8 mouse cellular contexts compared by ENCODE assay signal in the genomic region with DNA sequence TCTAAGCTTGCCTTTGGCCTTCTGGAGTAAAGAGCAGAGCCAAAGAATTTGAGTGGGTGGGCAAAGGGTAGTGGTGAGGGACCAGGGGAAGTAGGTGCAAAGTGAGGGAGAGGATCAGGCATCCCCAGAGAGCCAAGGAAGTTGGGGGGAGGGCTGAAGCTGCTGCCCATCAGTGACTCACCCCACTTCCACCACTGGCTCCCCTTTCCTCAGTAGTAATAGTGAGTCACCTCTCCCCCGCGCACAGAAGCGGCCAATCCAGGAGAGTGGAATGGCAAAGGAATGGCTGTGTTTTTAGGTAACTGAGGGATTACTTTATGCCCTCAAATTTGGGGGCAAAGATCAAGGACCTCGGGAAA. TPM values are rescaled to one million over a fixed set of nuclear protein-coding genes. Genes with fewer than 3 reads are reported as not detected.
DNase-seq lines count a peak whose midpoint lies in the region; ATAC-seq and TF ChIP-seq lines count a peak whose summit lies in the region.

No protein-coding gene starts in this region.

- peaks cover 32% of the 10 kb centered on the region for H3K36me3 ChIP-seq in C2C12 (ENCODE audit: control insufficient read depth, insufficient read depth)
- no peaks in the 10 kb centered on the region for H3K36me3 ChIP-seq in intestine, embryonic 16.5 days (ENCODE audit: control insufficient read depth, insufficient read depth, low read length)
- no peaks in the 10 kb centered on the region for H3K36me3 ChIP-seq in midbrain, embryonic 16.5 days (ENCODE audit: control insufficient read depth, insufficient read depth, low read length)

- 26% methylated on average over 4 of the region's 4 CpGs for WGBS in intestine, embryonic 16.5 days
- WGBS in midbrain, embryonic 16.5 days = 12% methylated on average over 4 of the region's 4 CpGs

- H3K9me3 ChIP-seq in intestine, embryonic 16.5 days (ENCODE audit: control insufficient read depth, low read length) = no peaks in the 10 kb centered on the region
- H3K9me3 ChIP-seq in midbrain, embryonic 16.5 days (replicated peaks; ENCODE audit: control insufficient read depth, low read length, poor library complexity, severe bottlenecking) = no peaks in the 10 kb centered on the region

- H3K4me3 ChIP-seq in C2C12 (ENCODE audit: insufficient read depth, poor library complexity, severe bottlenecking) = peak overlapping the region; percentile 100
- H3K4me3 ChIP-seq in intestine, embryonic 16.5 days (ENCODE audit: low read length) = peak overlapping the region; percentile 76
- peak overlapping the region; percentile 57 for H3K4me3 ChIP-seq in midbrain, embryonic 16.5 days (ENCODE audit: low read depth, low read length)

- ATAC-seq in intestine, embryonic 16.5 days = peak; percentile 34
- ATAC-seq in midbrain, embryonic 16.5 days = no peak; the same call in 1 of the 2 replicates

- H3K4me2 ChIP-seq in intestine, embryonic 16.5 days (ENCODE audit: low read depth, low read length) = peak overlapping the region; percentile 93
- H3K4me2 ChIP-seq in midbrain, embryonic 16.5 days (ENCODE audit: low read length) = peak overlapping the region; percentile 71

- TF ChIP-seq CTCF in C2C12 (IDR thresholded peaks at IDR 0.05; ENCODE audit: control insufficient read depth, insufficient read depth, insufficient read length) = no peak

- peak overlapping the region; percentile 88; the same call in 1 of the 2 replicates for H3K9ac ChIP-seq in intestine, embryonic 16.5 days (ENCODE audit: low read depth, low read length)
- no peak overlapping the region; the same call in 1 of the 2 replicates for H3K9ac ChIP-seq in midbrain, embryonic 16.5 days (ENCODE audit: low read depth, low read length)

- peak; percentile 91 for DNase-seq in adrenal gland, adult 2 months
- DNase-seq in adrenal gland, adult 18-20 months (ENCODE audit: low spot score in 2 of 2) = no peak
- peak; percentile 90 for DNase-seq in fibroblast of lung, adult 2 months (ENCODE audit: low read depth)
- no peak for DNase-seq in ovary, postnatal 14 days (ENCODE audit: low spot score)
- DNase-seq in spleen, postnatal 10 days (ENCODE audit: low spot score in 2 of 2) = no peak

- H3K27me3 ChIP-seq in C2C12 (ENCODE audit: control insufficient read depth, insufficient read depth, insufficient read length) = no peaks in the 10 kb centered on the region
- H3K27me3 ChIP-seq in intestine, embryonic 16.5 days (replicated peaks; ENCODE audit: control insufficient read depth, insufficient read depth, low read length) = no peaks in the 10 kb centered on the region
- H3K27me3 ChIP-seq in midbrain, embryonic 16.5 days (ENCODE audit: control insufficient read depth, insufficient read depth, low read depth, low read length) = no peaks in the 10 kb centered on the region

- peaks cover 52% of the 10 kb centered on the region for H3K79me2 ChIP-seq in C2C12 (ENCODE audit: control insufficient read depth, insufficient read depth)

- H3ac ChIP-seq in C2C12 (ENCODE audit: control insufficient read depth, insufficient read length, low read depth) = no peak overlapping the region

- H3K27ac ChIP-seq in intestine, embryonic 16.5 days (ENCODE audit: low read length) = peak overlapping the region; percentile 82
- peak overlapping the region; percentile 6; the same call in 1 of the 2 replicates for H3K27ac ChIP-seq in midbrain, embryonic 16.5 days (ENCODE audit: low read length)

- H3K4me1 ChIP-seq in intestine, embryonic 16.5 days (ENCODE audit: control insufficient read depth, insufficient read depth, low read length) = peaks cover 26% of the 10 kb centered on the region
- H3K4me1 ChIP-seq in midbrain, embryonic 16.5 days (ENCODE audit: control insufficient read depth, insufficient read depth, low read length) = peaks cover 11% of the 10 kb centered on the region

- H3K79me3 ChIP-seq in C2C12 (ENCODE audit: low read depth) = peaks cover 44% of the 10 kb centered on the region

TF ChIP-seq in C2C12, 6 proteins besides CTCF, POLR2A, EP300 and RAD21:
- TF ChIP-seq USF1 (IDR thresholded peaks at IDR 0.05; ENCODE audit: low read depth) = no peak
- peak; percentile 93 for TF ChIP-seq FOSL1 (IDR thresholded peaks at IDR 0.05; ENCODE audit: insufficient read depth, low read length, poor library complexity, severe bottlenecking)

RNA-seq across cellular contexts. Expression of a gene that starts 6.3 kb away (rescaled TPM):
- total RNA-seq in adrenal gland, adult 2 months (2021) = 100 to 1,000 TPM in 1 of 2 experiments, 10 to 100 TPM in 1; 78.2 to 158 TPM
- polyA plus RNA-seq in adrenal gland, adult 2 months (2012; rRNA removed) = 170 and 236 TPM in 2 replicates
- 100 to 1,000 TPM; 106 to 137 TPM for total RNA-seq in adrenal gland, adult 18-20 months (2021)
- polyA plus RNA-seq in C2C12 (2012; fragmentation: generic; extraction: Trizol) = 1,441 TPM
- 126 and 127 TPM in 2 replicates for polyA plus RNA-seq in intestine, embryonic 16.5 days (2015; fragmentation: Nextera tagmentation; extraction: Ambion mirVana)
- polyA plus RNA-seq in midbrain, embryonic 16.5 days (2015; fragmentation: Nextera tagmentation; extraction: Ambion mirVana) = 51.0 and 59.7 TPM in 2 replicates

RNA-seq across cellular contexts. Expression of a gene that starts 28.7 kb away (rescaled TPM):
- 1 to 10 TPM; 2.3 to 3.2 TPM for total RNA-seq in adrenal gland, adult 2 months (2021)
- polyA plus RNA-seq in adrenal gland, adult 2 months (2012; rRNA removed) = 1.7 and 2.1 TPM in 2 replicates
- total RNA-seq in adrenal gland, adult 18-20 months (2021) = 1 to 10 TPM; 2.6 to 3.3 TPM
- 14.9 TPM for polyA plus RNA-seq in C2C12 (2012; fragmentation: generic; extraction: Trizol)
- 6.5 and 7.3 TPM in 2 replicates for polyA plus RNA-seq in intestine, embryonic 16.5 days (2015; fragmentation: Nextera tagmentation; extraction: Ambion mirVana)
- 28.6 and 33.0 TPM in 2 replicates for polyA plus RNA-seq in midbrain, embryonic 16.5 days (2015; fragmentation: Nextera tagmentation; extraction: Ambion mirVana)

RNA-seq across cellular contexts. Expression of a gene that starts 42.5 kb away (rescaled TPM):
- total RNA-seq in adrenal gland, adult 2 months (2021) = 10 to 100 TPM in 1 of 2 experiments, 1 to 10 TPM in 1; 8.8 to 14.3 TPM
- 31.8 and 42.4 TPM in 2 replicates for polyA plus RNA-seq in adrenal gland, adult 2 months (2012; rRNA removed)
- 10 to 100 TPM; 12.6 to 23.6 TPM for total RNA-seq in adrenal gland, adult 18-20 months (2021)
- polyA plus RNA-seq in C2C12 (2012; fragmentation: generic; extraction: Trizol) = 0.69 TPM
- polyA plus RNA-seq in intestine, embryonic 16.5 days (2015; fragmentation: Nextera tagmentation; extraction: Ambion mirVana) = 60.9 and 71.1 TPM in 2 replicates
- polyA plus RNA-seq in midbrain, embryonic 16.5 days (2015; fragmentation: Nextera tagmentation; extraction: Ambion mirVana) = 42.5 and 44.0 TPM in 2 replicates

RNA-seq across cellular contexts. Expression of a gene that starts 44.6 kb away (rescaled TPM):
- total RNA-seq in adrenal gland, adult 2 months (2021) = not detected
- polyA plus RNA-seq in adrenal gland, adult 2 months (2012; rRNA removed) = 0.09 and 0.10 TPM in 2 replicates
- not detected for total RNA-seq in adrenal gland, adult 18-20 months (2021)
- 0.07 TPM for polyA plus RNA-seq in C2C12 (2012; fragmentation: generic; extraction: Trizol)
- polyA plus RNA-seq in intestine, embryonic 16.5 days (2015; fragmentation: Nextera tagmentation; extraction: Ambion mirVana) = 102 and 109 TPM in 2 replicates
- 0.69 TPM in 1 of 2 replicates, not detected in the other for polyA plus RNA-seq in midbrain, embryonic 16.5 days (2015; fragmentation: Nextera tagmentation; extraction: Ambion mirVana)

RNA-seq across cellular contexts. Expression of a gene that starts 49.4 kb away (rescaled TPM):
- 100 to 1,000 TPM; 153 to 154 TPM for total RNA-seq in adrenal gland, adult 2 months (2021)
- polyA plus RNA-seq in adrenal gland, adult 2 months (2012; rRNA removed) = 107 and 117 TPM in 2 replicates
- total RNA-seq in adrenal gland, adult 18-20 months (2021) = 100 to 1,000 TPM; 156 to 164 TPM
- 136 TPM for polyA plus RNA-seq in C2C12 (2012; fragmentation: generic; extraction: Trizol)
- 244 and 256 TPM in 2 replicates for polyA plus RNA-seq in intestine, embryonic 16.5 days (2015; fragmentation: Nextera tagmentation; extraction: Ambion mirVana)
- 181 and 193 TPM in 2 replicates for polyA plus RNA-seq in midbrain, embryonic 16.5 days (2015; fragmentation: Nextera tagmentation; extraction: Ambion mirVana)

Comparison
In these comparisons a context has a peak if more than half of its experiments do, and no peak if none do; other contexts are left out.
1. DNase-seq: peak in adrenal gland, adult 2 months (single experiment) and fibroblast of lung, adult 2 months (single experiment); none in adrenal gland, adult 18-20 months (0 of 2), ovary, postnatal 14 days (single experiment) and spleen, postnatal 10 days (0 of 2).
2. RNA of a gene that starts 42.5 kb away (polyA plus RNA-seq): 60.9 to 71.1 TPM in intestine, embryonic 16.5 days, 42.5 to 44.0 TPM in midbrain, embryonic 16.5 days and 31.8 to 42.4 TPM in adrenal gland, adult 2 months; 0.69 TPM in C2C12 (single experiment); every median in the first group is over 10 times any median in the second.
3. Peak in every context shown above with its lines, with median percentiles within 50 percentile points of each other: H3K4me3 ChIP-seq.